Mouse (Mus musculus) kidney, adult 2 months (tissue): ENCODE results near the gene Gm49320. TPM values are rescaled to one million over a fixed set of nuclear protein-coding genes. Genes with fewer than 3 reads are reported as not detected.
A peak's percentile ranks its signal among the peaks of the same experiment; 100 is the strongest.

Experiments
- DNase-seq: peaks from one replicate; pipeline ENCODE4 v3.0.0; 2021
- H3K27ac ChIP-seq: fragments of 200-500 bp; 2 replicates; pipeline ENCODE4 v1.5.1; 2012; ENCODE audit warnings: low read depth, low read length, control low read depth, inconsistent platforms; ENCODE audit not compliant: insufficient read depth
- H3K27me3 ChIP-seq: fragments of 200-500 bp; replicated peaks from 2 replicates; pipeline ENCODE4 v1.6.1; 2012; ENCODE audit warnings: mild to moderate bottlenecking, moderate library complexity, low read length, inconsistent platforms; ENCODE audit not compliant: control insufficient read depth, insufficient read depth
- H3K36me3 ChIP-seq: fragments of 200-500 bp; 2 replicates; pipeline ENCODE4 v1.6.1; 2012; ENCODE audit warnings: mild to moderate bottlenecking, moderate library complexity, low read length, inconsistent platforms; ENCODE audit not compliant: control insufficient read depth, insufficient read depth
- H3K4me1 ChIP-seq: fragments of 200-500 bp; 2 replicates; pipeline ENCODE4 v1.6.1; 2011; ENCODE audit warnings: low read length; ENCODE audit not compliant: control insufficient read depth, insufficient read depth
- H3K4me3 ChIP-seq: fragments of 200-500 bp; 2 replicates; pipeline ENCODE4 v1.5.1; 2011; ENCODE audit warnings: mild to moderate bottlenecking, low read depth, low read length, control low read depth; ENCODE audit not compliant: insufficient read depth
- CTCF ChIP-seq: fragments of 200-500 bp; conservative IDR thresholded peaks from 2 replicates; pipeline ENCODE4 v1.5.1; 2011; ENCODE audit warnings: low read depth, mild to moderate bottlenecking, control low read depth, low read length, moderate library complexity, mixed read lengths; ENCODE audit not compliant: insufficient read depth, insufficient read length
- POLR2A ChIP-seq: fragments of 200-500 bp; IDR thresholded peaks from one replicate; pipeline ENCODE4 v1.6.1; 2011; ENCODE audit warnings: low read depth, low read length, control low read depth
- WGBS: fragments of 180-500 bp; shearing (Covaris S2); methylation state at CpG from one replicate; pipeline ENCODE4 v1.1.7; 2018; 5-methylcytosine and 5-hydroxymethylcytosine counted together
- polyA plus RNA-seq: library from polyadenylated mRNA; depleted of rRNA; stranded (reverse); fragments of >200 nt; gene quantifications from 2 replicates; pipeline ENCODE4 v1.2.3, GENCODE M21; 2012

The Gm49320 gene
- polyA plus RNA-seq, 1 experiment = 1.3 TPM

DNA sequence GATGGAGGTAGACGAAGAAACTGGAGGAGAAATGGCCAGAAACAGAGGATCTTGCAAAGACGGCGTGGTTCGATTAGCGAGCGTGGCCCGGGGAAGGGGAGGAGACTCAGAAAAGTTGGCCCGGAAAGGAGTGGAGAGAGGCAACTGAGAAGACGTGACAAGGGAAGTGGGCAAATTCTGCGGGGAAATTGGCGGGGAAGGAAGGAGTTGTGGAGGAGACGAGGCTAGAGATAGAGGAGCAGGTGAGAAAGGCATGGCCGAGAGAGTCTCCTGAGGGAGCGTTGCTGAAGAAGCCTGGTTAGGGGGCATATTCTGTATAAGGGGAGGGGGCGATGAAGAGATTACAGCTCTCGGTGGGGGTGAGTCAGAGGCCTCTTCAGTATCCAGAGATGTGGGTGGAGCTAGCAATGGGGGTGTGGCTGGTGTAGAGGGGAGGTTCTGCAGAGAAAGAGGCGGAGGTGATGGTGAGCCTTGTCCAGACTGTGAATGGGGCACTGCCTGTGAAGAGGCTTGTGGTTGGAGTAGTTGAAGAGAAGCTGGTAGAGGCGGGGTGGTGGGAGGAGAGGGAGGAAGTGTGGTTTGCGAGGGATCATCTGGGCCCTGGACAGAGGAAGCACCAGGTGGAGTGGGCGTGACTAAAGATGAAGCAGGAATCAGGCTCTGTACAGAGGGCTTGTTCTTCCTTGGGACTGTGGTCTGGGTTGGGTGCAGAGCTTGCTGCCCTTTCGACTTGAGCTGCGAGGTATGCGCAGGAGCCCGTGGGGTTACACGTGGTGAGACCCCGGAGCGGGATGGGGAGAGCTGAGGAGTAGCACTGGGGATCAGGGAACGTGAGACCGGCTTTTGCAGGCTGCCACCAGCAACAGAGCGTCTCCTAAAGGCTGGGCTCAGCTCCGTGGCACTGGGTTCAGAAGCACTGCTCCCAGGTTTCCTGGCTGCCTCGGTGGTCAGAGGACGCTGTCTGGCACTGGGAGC, 24.4 kb upstream of the Gm49320 start:
- TF ChIP-seq POLR2A (no peak), CTCF (no peak)
- no peak overlapping the region for H3K27ac ChIP-seq

DNA sequence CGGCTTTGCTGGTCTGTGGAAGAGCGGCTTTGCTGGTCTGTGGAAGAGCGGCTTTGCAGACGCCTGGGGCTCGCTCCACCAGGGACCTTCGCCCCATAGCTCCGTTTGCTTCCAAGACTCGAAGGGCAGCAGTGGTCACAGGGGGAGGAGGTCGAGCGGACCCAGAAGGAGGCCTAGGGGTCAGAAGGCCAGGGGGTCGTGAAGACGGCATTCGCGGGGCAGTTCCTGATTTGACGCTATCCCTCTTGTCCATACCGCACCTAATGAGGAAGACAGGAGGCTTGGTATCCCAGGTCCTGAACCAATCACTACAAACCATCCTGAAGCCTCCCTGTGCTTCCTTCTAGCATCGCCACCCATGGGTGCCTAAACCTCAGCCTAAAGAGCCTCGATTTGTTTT, 22.4 kb upstream of the Gm49320 start:
- peaks cover 4% of the 10 kb centered on the region for H3K27me3 ChIP-seq
- no peak overlapping the region for H3K27ac ChIP-seq
- H3K4me3 ChIP-seq = no peak overlapping the region
- peaks cover 4% of the 10 kb centered on the region; the same call in 1 of the 2 replicates for H3K4me1 ChIP-seq
- no peaks in the 10 kb centered on the region for H3K36me3 ChIP-seq
- 20% methylated on average over 18 of the region's 18 CpGs for WGBS
- DNase-seq = no peak
- TF ChIP-seq CTCF (no peak), POLR2A (no peak)

More for the DNA sequence above, 24.4 kb upstream of the Gm49320 start:
- Histone ChIP-seq H3K4me3 (peak overlapping the region; percentile 27), H3K4me1 (peaks cover 4% of the 10 kb centered on the region; the same call in 1 of the 2 replicates), H3K36me3 (no peaks in the 10 kb centered on the region), H3K27me3 (peaks cover 4% of the 10 kb centered on the region)
- WGBS = 22% methylated on average over 33 of the region's 33 CpGs
- DNase-seq = peak; percentile 34

DNA sequence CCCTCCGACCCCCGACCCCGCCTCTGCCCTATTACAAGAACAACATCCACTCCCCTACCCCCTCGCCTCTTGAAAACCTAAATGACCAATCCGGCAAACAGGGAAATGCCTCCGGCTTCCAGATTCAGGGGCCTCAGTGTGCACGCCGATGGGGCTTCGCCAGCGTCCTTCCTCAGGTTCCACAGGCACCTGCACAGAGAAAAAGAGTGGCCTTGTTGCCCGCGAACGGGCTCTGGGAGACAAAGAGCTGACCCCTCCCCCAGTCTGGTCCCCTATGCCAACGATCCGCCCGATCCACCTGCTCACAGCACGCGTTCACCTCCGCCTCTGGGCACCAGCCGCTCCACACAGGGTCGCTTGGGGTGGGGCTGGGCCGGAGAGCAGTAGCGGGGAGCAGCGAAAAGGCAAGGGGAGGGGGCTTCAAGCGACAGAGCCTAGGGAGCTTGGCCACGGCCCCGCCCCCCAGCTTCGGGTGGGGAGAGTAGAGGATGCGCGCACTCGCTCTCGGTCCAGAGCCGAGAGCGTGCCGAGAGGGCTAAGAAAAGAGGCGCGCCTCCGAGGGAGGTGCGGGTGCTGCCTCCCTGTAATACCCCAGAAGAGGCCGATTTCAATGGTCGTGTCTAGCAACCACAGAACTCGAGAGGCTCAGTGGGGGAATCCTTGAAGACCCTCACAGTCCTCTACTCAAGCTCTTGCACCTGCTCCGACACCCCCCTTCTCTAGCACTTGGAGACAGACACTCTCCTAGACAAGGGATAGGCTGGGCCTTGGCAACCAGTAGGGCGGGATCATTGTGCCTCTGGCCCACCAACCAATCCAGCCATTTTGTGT, 21.7 kb upstream of the Gm49320 start, which contains the start of gene Prr36:
Prr36 (minus strand) TSS at position 669 of the 831 bp plus-strand sequence.
- TF ChIP-seq POLR2A (no peak), CTCF (no peak)
- DNase-seq = no peak
- WGBS = 4% methylated on average over 44 of the region's 44 CpGs
- Histone ChIP-seq H3K27ac (no peak within 1 kb of the TSS), H3K36me3 (no peaks in the 10 kb centered on the region), H3K27me3 (peaks cover 4% of the 10 kb centered on the region), H3K4me1 (peaks cover 4% of the 10 kb centered on the region; the same call in 1 of the 2 replicates), H3K4me3 (peak within 1 kb of the TSS; percentile 32; the same call in 1 of the 2 replicates)

DNA sequence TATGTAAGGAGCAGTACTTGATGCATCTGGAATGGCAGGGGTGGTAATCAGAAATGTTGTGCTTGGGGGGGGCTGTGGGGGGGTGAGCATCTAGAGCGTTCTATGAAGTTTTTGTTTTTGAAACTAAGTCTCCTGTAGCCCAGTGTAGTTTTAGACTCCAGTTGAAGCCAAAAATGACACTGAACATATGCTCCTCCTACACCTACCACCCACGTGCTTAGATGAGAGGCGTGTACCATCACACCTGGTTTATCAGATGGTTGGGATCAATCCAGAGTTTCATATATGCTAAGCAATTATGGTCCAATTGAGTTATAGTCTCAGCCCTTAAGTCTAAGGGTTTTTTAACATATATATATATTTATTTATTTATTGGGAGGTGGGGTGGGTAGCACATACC, 19.0 kb upstream of the Gm49320 start:
- Histone ChIP-seq H3K27ac (no peak overlapping the region), H3K4me3 (no peak overlapping the region), H3K36me3 (no peaks in the 10 kb centered on the region), H3K4me1 (peaks cover under 1% of the 10 kb centered on the region; the same call in 1 of the 2 replicates), H3K27me3 (peaks cover 4% of the 10 kb centered on the region)
- TF ChIP-seq POLR2A (no peak), CTCF (no peak)
- WGBS = 84% methylated on average over 3 of the region's 3 CpGs
- no peak for DNase-seq

DNA sequence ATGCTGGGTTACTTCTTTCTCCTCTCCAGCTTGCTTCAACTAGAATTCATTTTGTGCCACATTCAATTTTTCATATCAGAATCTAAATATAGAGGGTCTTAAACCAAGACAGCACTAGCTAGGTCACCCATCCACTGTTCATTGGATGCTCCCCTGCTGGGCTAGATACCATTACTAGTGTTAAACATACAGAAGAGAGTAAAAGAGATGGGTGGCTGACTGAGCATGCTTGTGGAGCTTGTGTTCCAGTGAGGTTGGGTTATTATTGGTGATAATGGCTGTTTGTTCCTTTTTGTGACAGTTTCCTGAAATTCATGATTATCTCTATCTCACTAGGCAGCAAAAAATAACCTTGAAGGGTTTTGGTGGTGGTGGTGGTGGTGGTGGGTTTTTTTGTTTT, 16.6 kb upstream of the Gm49320 start:
- TF ChIP-seq CTCF (no peak), POLR2A (no peak)
- no peak for DNase-seq
- Histone ChIP-seq H3K4me3 (no peak overlapping the region), H3K27me3 (no peaks in the 10 kb centered on the region; the same call in none of the 2 replicates), H3K36me3 (no peaks in the 10 kb centered on the region), H3K4me1 (0 out of 2 replicates have a peak, but pooled peaks cover 2% of the 10 kb centered on the region), H3K27ac (no peak overlapping the region)

DNA sequence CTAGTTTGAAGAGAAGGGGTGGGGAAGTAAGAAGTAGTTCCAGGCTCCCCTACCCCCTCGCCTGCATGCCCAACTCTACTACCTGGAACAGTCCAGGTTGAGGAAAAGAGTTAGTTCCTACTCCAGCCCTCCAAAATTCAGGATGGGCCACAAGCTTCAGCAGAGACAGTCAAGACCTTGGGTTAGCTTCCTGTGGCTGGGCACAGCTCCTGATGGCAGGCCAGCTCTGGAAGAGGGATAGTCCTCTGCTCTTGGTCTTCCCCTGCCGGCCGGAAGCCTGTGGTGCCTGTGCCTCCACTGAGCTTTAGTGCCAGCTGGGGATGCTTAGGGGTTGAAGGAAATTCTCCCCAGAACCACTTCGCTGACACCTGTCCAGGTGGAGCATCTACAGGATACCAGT, 12.3 kb upstream of the Gm49320 start:
- Histone ChIP-seq H3K27me3 (no peaks in the 10 kb centered on the region; the same call in 1 of the 2 replicates), H3K4me1 (0 out of 2 replicates have a peak, but pooled peaks cover 2% of the 10 kb centered on the region), H3K36me3 (no peaks in the 10 kb centered on the region), H3K4me3 (no peak overlapping the region), H3K27ac (no peak overlapping the region)
- 37% methylated on average over 4 of the region's 4 CpGs for WGBS
- TF ChIP-seq POLR2A (no peak), CTCF (no peak)
- DNase-seq = no peak
